Mouse (Mus musculus) stomach, embryonic 14.5 days (tissue): ENCODE results near the gene S100g. TPM values are rescaled to one million over a fixed set of nuclear protein-coding genes. Genes with fewer than 3 reads are reported as not detected.

ENCODE experiments used
- ATAC-seq: fragments of 200-750 bp; cut with Nextera tagmentation; 2 replicates; pipeline ENCODE4 v1.8.0; 2017; ENCODE audit warnings: low read depth, moderate TSS enrichment; ENCODE audit not compliant: insufficient number of reproducible peaks, insufficient read depth, low FRiP score
- H3K27ac ChIP-seq: fragments of 300-500 bp; sonication (generic); 2 replicates; pipeline ENCODE4 v1.5.1; 2014; ENCODE audit warnings: mild to moderate bottlenecking, low read length, moderate library complexity, mixed read lengths
- H3K27me3 ChIP-seq: fragments of 300-500 bp; sonication (generic); 2 replicates; pipeline ENCODE4 v1.6.1; 2014; ENCODE audit warnings: low read length, control low read depth, mixed read lengths; ENCODE audit not compliant: control insufficient read depth, insufficient read depth
- H3K36me3 ChIP-seq: fragments of 300-500 bp; sonication (generic); 2 replicates; pipeline ENCODE4 v1.6.1; 2014; ENCODE audit warnings: mild to moderate bottlenecking, control low read depth, low read length, moderate library complexity, mixed read lengths; ENCODE audit not compliant: control insufficient read depth, insufficient read depth
- H3K4me1 ChIP-seq: fragments of 300-500 bp; sonication (generic); 2 replicates; pipeline ENCODE4 v1.6.1; 2014; ENCODE audit warnings: low read length, control low read depth, mixed read lengths; ENCODE audit not compliant: control insufficient read depth, insufficient read depth
- H3K4me2 ChIP-seq: fragments of 300-500 bp; sonication (generic); replicated peaks from 2 replicates; pipeline ENCODE4 v1.6.1; 2014; ENCODE audit warnings: low read depth, low read length, control low read depth
- H3K4me3 ChIP-seq: fragments of 300-500 bp; sonication (generic); 2 replicates; pipeline ENCODE4 v1.5.1; 2014; ENCODE audit warnings: low read depth, low read length, control low read depth
- H3K9ac ChIP-seq: fragments of 300-500 bp; sonication (generic); replicated peaks from 2 replicates; pipeline ENCODE4 v1.6.1; 2014; ENCODE audit warnings: low read depth, mild to moderate bottlenecking, control low read depth, low read length, moderate library complexity, mixed read lengths
- H3K9me3 ChIP-seq: fragments of 300-500 bp; sonication (generic); 2 replicates; pipeline ENCODE4 v1.6.1; 2016; ENCODE audit warnings: low read depth, low read length, control low read depth; ENCODE audit not compliant: control insufficient read depth
- WGBS: fragments of 180-500 bp; shearing (Covaris S2); extraction: QIAGEN DNeasy Blood & Tissue Kit; methylation state at CpG from one replicate; pipeline ENCODE4 v1.1.7; 2014; 5-methylcytosine and 5-hydroxymethylcytosine counted together
- polyA plus RNA-seq: library from polyadenylated mRNA; unstranded; fragments of >200 nt; fragmentation: Nextera tagmentation; extraction: Ambion mirVana; gene quantifications from 2 replicates; pipeline ENCODE4 v1.2.1, GENCODE M21; 2014

Gene S100g
- polyA plus RNA-seq, 1 experiment from 2014 or later, result 11.1 TPM

GRCm38 (mm10) chrX:162942027-162942426 is 22.4 kb downstream of the S100g start:
- no peak overlapping the region for H3K4me3 ChIP-seq
- H3K9ac ChIP-seq, result no peak overlapping the region
- WGBS, result 62% methylated on average over 1 of the region's 1 CpGs
- no peak overlapping the region for H3K4me2 ChIP-seq
- no peaks in the 10 kb centered on the region for H3K9me3 ChIP-seq
- H3K36me3 ChIP-seq, result no peaks in the 10 kb centered on the region
- ATAC-seq, result no peak
- H3K4me1 ChIP-seq, result no peaks in the 10 kb centered on the region
- no peak overlapping the region for H3K27ac ChIP-seq
- no peaks in the 10 kb centered on the region for H3K27me3 ChIP-seq

GRCm38 (mm10) chrX:162931467-162931866 is 32.9 kb downstream of the S100g start:
- no peak overlapping the region for H3K9ac ChIP-seq
- no peaks in the 10 kb centered on the region for H3K4me1 ChIP-seq
- H3K27me3 ChIP-seq, result no peaks in the 10 kb centered on the region
- H3K27ac ChIP-seq, result no peak overlapping the region
- H3K36me3 ChIP-seq, result no peaks in the 10 kb centered on the region; the same call in 1 of the 2 replicates
- H3K9me3 ChIP-seq, result no peaks in the 10 kb centered on the region
- no peak overlapping the region for H3K4me3 ChIP-seq
- 95% methylated on average over 2 of the region's 2 CpGs for WGBS
- ATAC-seq, result no peak
- no peak overlapping the region for H3K4me2 ChIP-seq

GRCm38 (mm10) chrX:162921487-162922125 is 42.8 kb downstream of the S100g start:
- H3K4me1 ChIP-seq, result no peaks in the 10 kb centered on the region
- H3K4me3 ChIP-seq, result no peak overlapping the region
- no peaks in the 10 kb centered on the region for H3K27me3 ChIP-seq
- no peak for ATAC-seq
- H3K36me3 ChIP-seq, result no peaks in the 10 kb centered on the region
- no peak overlapping the region for H3K27ac ChIP-seq
- H3K9ac ChIP-seq, result no peak overlapping the region
- H3K4me2 ChIP-seq, result no peak overlapping the region
- H3K9me3 ChIP-seq, result no peaks in the 10 kb centered on the region
- 73% methylated on average over 8 of the region's 8 CpGs for WGBS

- no peak overlapping the region for H3K9ac ChIP-seq
- no peak for ATAC-seq
- H3K36me3 ChIP-seq, result peaks cover 6% of the 10 kb centered on the region; the same call in 1 of the 2 replicates
- 35% methylated on average over 5 of the region's 5 CpGs for WGBS
- no peak overlapping the region for H3K27ac ChIP-seq
- H3K4me1 ChIP-seq, result no peaks in the 10 kb centered on the region
- no peak overlapping the region for H3K4me3 ChIP-seq
- H3K27me3 ChIP-seq, result no peaks in the 10 kb centered on the region
- H3K9me3 ChIP-seq, result no peaks in the 10 kb centered on the region
- no peak overlapping the region for H3K4me2 ChIP-seq
Measured at GRCm38 (mm10) chrX:162915697-162916096, 48.7 kb downstream of the S100g start.

- H3K36me3 ChIP-seq, result peaks cover 9% of the 10 kb centered on the region; the same call in 1 of the 2 replicates
- no peak overlapping the region for H3K4me3 ChIP-seq
- WGBS, result 89% methylated on average over 3 of the region's 3 CpGs
- H3K27me3 ChIP-seq, result no peaks in the 10 kb centered on the region
- H3K4me2 ChIP-seq, result no peak overlapping the region
- no peaks in the 10 kb centered on the region for H3K4me1 ChIP-seq
- no peak overlapping the region for H3K27ac ChIP-seq
- no peak overlapping the region for H3K9ac ChIP-seq
- H3K9me3 ChIP-seq, result no peaks in the 10 kb centered on the region
- ATAC-seq, result no peak
Measured at GRCm38 (mm10) chrX:162913651-162914050, 50.7 kb downstream of the S100g start.

Other genes with a start within 250 kb of the S100g start
- 548 and 610 TPM in 2 replicates for gene Rbbp7, start 204.2 kb downstream of the S100g start, polyA plus RNA-seq
- gene Txlng, start 135.1 kb downstream of the S100g start, polyA plus RNA-seq, result 14.7 and 17.0 TPM in 2 replicates
- gene Syap1, start 76.2 kb downstream of the S100g start, polyA plus RNA-seq, result 42.9 and 49.1 TPM in 2 replicates
- gene Ctps2, start 63.4 kb downstream of the S100g start, polyA plus RNA-seq, result 97.3 and 103 TPM in 2 replicates